Mouse (Mus musculus): ENCODE results near the gene Pp2d1.

The Pp2d1 gene

DNA sequence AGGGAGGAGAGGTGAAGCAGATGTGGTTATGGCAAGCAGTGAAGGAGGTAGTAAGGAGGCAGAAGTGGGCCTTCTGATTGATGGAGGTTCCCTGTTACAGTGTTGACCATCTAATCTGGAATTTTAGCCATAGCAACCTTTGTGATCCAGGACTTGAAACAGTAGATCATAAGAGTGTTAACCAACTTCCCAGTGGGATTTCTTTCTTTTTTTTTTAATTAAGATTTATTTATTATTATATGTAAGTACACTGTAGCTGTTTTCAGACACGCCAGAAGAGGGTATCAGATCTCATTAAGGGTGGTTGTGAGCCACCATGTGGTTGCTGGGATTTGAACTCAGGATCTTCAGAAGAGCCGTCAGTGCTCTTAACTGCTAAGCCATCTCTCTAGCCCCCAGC, at the start of gene Pp2d1:
Gene Pp2d1 (minus strand): TSS at position 101 of the 400 bp plus-strand sequence.
- CTCF ChIA-PET = interaction anchor here (0.6 kb wide), 1 partner anchor 832 kb away, joined by 3 read pairs; no protein-coding TSS in a partner anchor

DNA sequence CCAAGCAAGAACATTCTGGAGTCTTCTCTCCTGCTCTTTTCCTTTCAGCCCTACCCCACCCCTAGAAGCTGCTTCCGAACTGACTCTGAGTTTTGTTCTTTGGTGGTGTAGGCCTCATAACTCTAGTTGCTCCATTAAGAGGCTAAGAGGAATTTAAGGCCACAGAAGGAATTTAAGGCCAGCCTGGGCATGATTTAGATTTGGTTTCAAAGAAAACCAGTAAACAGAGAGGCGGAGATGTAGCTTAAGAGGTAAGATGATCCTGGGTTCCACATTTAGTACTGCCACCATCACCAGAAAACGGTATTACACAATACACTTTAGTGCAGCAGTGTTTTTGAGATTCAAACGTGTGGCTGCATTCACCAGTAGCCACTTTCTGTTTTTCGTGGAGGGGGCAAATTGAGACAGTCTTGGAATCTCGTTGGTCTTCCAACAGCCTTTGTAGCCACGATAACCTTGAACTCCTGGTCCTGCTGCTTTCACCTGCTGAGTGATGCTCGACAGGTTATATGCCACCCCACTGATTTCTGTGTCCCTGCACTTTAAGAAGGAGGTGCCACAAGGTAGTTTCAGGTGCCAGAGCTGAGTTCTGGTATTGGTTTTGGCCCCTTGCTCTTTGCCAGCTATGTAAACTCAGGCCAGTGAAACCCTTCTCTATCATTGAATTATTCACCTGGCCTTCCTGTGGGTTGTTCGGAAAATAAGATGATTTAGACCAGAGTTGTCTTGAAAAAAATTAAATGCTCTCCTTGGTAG, 49.0 kb upstream of the Pp2d1 start:
- CTCF ChIA-PET = interaction anchor here (0.7 kb wide), 1 partner anchor 15 kb away, joined by 3 read pairs; no protein-coding TSS in a partner anchor

DNA sequence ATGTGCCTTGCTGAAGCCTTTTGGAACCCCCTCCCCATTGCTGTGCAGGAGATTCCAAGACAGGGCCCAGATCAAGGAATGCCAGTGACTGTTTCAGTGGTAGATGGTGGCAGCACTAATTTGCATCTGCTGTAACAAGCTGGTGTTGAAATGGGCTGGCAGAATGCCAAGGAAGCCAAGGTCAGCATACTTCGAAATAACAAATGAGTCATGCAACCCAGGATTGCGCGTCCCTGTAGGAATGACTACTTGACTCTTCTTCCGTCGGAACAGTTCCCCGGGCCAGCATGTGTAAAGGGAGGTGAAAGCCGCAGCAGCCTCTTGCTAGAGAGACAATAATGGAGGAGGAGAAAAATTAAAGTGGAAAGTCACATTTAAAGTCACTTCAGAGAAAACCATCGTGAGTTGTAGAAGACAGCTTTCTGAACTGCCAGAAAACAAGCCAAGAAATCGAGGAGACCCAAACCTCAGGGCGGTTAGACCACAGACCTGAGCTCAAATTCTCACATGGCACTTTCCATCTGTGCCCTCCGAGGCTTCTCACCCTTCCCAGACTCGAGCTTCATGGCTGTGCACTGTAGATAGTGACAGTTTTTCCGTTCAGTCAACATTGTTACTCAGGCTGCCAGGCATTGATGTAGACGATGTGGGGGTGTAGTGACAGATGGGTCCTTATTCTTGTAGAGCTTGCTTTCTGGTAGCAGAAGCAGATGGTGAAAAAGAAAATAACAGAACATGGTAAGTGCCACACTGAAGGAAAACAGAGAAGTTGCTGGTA, 48.0 kb upstream of the Pp2d1 start:
- CTCF ChIA-PET = interaction anchor here (0.7 kb wide), 1 partner anchor 14 kb away, joined by 3 read pairs; no protein-coding TSS in a partner anchor

DNA sequence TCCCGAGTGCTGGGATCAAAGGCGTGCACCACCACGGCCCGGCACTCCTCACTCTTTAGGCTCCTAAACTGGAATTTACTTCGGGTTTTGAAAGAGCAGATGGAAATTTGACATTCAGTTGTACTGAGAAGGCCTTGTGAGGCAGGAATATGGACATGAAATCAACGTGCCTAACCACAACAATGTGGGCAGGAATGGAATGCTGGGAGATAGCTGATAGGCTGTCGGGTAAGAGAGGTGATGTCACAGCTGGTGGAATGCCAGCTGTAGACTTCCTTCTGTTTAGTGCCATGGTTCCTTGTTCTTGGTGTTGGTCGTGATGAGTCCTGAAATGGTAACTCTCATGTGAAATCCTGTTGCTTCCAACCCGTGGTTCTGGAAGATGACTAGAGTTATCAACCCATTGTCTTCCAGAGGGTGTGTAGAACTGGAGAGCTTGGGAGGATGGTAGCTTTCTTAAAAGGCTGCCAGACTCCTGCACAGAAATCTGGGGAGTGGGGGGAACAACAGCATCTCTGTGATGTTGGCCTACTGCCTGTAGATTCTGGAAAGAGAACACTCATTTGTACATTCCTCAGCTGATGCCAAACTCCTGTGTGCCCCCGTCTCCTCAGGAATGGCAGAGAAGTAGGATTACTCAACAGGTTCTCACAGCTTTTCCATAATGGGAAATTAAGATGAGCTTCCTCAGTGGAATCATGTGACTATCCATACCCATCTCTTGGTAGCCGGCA, 44.8 kb upstream of the Pp2d1 start:
- CTCF ChIA-PET = no interaction called here

DNA sequence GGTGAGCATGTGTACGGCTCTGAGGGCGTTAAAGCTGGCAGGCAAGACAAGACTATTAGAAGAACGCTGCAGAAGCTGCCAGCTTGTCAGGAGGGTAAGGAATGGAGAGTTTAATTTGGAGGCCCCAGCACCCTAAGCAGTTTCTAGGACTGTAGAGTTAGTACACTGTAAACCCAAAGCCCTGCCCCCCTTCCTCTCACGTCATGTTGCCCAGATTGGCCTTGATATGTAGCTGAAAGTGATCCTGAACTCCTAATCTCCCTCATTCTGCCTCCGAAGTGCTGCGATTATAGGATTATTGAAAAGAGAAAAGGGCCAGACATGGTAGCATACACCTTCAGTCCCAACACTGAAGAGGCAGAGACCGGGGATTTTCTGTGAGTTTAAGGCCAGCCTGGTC, 43.6 kb upstream of the Pp2d1 start:
- CTCF ChIA-PET = interaction anchor here (0.6 kb wide), 1 partner anchor 18 kb away, joined by 8 read pairs; no protein-coding TSS in a partner anchor

DNA sequence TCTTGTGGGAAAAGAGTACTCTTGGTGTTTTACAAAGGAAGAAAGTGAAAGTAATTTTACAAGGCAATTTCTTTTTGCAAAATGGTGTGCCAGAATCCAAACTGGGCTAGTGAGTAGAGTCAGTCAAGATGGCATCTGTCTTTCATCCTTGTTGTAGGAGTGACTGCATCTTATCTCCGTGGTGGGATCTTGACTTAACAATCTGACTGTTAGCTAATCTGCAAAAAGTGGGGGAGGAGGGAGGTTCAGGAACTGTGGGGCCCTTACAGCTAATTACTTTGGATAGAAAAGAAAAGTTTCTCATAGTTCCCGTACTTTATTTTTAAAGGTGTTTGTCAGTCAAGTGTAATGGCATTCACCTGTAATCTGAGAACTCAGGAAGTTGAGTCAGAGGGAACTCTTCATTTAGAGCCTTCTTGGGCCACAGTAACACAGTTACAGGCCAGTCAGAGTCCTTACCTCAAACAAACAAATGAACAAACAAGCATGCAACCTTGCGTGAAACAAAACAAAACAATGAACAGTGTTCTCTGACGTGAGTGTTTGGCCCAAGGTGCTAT, 42.9 kb upstream of the Pp2d1 start:
- CTCF ChIA-PET = no interaction called here

DNA sequence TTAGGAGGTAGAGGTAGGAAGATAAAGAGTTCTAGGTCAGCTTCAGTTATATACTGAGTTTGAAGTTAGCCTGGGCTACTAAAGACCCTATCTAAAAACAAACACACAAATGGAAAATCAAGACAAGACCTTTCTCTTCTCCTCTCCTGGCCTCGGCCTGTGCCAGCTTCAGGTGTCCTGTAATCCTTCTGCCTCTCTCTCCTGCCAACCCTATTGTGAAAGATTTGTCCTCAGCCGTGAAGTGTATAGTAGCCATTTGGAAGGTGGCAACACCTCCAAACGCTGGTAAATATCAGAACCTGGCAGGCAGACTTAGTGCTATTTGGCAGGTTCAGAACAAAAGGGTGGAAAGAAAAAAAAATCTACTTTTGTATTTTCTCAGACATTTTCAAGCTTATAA, 41.0 kb upstream of the Pp2d1 start:
- CTCF ChIA-PET = no interaction called here

DNA sequence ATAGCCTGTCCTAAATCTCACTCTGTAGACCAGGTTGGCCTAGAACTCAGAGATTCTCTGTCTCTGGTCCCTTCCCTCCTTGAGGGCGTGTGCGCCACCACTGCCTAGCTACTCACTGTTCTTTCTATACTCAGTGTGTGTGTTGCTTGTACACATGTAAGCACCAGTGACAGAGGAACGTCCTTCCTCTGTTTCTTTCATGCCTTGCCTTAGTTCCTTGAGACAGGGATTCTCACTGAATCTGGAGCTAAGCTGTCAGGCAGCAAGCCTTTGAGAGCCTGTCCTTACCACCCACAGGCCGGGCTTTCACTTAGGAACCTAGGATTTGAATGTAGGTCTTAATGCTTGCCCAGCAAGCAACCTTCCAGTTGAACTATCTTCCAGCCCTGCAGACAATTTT, 40.4 kb upstream of the Pp2d1 start:
- CTCF ChIA-PET = no interaction called here

DNA sequence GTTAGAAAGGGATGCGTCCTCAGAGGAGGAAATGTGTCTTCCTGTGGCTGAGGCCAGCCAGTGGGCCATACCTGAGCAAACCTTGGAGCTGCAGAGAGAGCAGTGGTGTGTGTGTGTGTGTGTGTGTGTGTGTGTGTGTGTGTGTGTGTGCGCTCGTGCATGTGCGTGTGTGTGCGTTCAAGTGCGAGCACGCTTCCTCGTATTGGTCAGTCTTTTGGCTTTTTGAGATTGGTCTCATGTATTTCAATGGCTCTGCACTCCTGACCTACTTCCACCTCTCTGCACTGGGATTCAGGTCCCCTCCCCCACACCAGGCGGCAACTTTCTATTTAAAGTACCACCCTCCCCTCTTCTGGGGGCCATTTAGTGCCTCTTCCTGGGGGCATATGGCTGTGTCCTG, 39.5 kb upstream of the Pp2d1 start:
- CTCF ChIA-PET = no interaction called here

DNA sequence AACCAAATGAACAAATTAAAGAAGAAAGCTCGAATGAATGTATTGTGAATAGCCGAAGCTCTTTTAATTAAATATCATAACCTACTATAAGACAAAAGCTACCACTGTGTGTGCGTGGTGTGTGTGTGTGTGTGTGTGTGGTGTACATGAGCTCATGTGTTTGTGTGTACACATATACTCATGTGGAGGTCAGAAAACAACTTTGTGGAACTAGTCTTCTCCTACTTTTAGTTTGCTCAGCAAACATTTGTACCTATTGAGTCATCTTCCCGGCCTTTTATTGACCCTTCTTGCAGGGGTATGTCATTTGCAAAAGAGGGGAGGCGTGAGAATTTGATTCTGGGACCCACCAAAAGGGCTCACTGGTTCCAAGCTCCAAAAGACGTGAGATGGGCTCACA, 39.0 kb upstream of the Pp2d1 start:
- CTCF ChIA-PET = interaction anchor here (1.2 kb wide), 1 partner anchor 36 kb away, joined by 4 read pairs; no protein-coding TSS in a partner anchor

DNA sequence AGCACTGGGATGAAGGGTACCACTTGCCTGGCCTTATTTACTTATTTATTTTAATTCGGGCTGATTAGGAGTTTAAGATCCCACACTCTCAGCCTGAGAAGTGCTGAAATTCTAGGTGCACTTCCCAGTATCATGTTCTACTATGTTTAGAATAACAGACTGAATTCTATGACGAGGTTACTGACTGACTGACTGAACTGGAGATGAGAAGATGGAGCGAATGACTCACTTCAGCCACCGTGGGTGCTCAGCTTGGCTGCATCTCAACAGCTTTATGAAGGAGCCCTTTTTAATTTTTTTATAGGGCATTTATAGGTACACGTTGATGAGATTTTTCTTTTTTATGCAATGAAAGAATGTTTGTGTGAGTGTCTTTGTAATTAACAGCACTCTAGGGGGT, 38.5 kb upstream of the Pp2d1 start:
- CTCF ChIA-PET = interaction anchor here (1.2 kb wide), 1 partner anchor 35 kb away, joined by 4 read pairs; no protein-coding TSS in a partner anchor

DNA sequence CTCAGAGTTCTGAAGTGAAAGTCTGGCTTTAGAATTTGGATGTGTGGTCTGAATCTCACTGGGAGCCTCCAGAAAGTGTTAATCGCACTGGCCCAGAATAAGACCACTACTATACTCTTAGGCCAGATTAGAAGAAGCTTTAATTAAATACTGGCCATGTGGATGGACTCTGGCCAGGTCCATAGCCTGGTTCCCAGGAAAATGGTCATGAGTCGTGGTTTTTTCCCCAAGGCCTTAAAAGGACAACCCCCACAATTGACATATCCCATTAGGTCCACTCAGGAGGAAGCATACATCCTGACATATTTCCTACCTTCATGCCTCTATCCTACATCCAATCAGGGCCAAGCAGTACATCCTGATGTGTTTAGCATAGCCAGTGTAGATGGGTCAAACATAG, 37.9 kb upstream of the Pp2d1 start:
- CTCF ChIA-PET = interaction anchor here (1.2 kb wide), 1 partner anchor 35 kb away, joined by 4 read pairs; no protein-coding TSS in a partner anchor

DNA sequence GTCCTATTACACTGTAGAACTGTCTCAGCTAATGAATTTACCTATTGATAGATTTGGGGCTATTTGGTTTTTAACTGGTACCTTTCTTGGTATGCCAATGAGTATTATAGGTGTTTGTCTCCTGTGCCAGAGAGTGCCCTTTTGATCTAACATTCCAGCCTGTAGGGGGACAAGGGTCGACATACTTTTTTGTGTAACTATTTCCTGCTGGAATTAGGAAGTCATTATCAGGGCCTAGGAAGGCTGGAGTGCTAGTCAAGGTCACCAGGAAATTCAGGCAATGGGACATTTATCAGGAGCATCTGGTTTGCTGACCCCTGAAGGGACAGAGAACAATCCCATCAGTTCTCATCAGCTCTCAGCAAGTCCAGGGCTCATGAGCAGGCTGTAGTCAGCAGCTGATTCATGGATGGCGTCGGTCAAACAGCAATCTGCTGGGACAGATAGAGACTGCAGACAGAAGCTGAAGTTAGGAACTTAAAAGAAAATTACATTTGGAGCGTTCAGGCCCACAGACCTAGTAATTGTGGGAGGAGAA, 33.8 kb upstream of the Pp2d1 start:
- CTCF ChIA-PET = interaction anchor here (1.0 kb wide), 1 partner anchor 14 kb away, joined by 3 read pairs; no protein-coding TSS in a partner anchor

DNA sequence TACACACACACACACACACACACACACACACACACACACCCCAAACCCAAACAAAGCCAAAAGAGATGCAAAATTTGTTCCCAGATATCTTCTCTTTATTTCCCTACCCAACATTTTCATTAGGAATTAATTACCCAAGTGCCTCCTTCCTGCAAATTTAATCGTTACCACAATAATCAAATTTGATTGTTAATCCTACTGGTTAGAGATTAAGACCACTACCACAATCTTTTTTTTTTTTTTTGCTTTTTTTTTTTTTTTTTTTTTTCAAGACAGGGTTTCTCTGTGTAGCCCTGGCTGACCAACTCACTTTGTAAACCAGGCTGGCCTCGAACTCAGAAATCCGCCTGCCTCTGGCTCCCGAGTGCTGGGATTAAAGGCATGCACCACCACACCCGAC, 31.7 kb upstream of the Pp2d1 start:
- CTCF ChIA-PET = interaction anchor here (0.6 kb wide), 1 partner anchor 114 kb away, joined by 4 read pairs; no protein-coding TSS in a partner anchor

DNA sequence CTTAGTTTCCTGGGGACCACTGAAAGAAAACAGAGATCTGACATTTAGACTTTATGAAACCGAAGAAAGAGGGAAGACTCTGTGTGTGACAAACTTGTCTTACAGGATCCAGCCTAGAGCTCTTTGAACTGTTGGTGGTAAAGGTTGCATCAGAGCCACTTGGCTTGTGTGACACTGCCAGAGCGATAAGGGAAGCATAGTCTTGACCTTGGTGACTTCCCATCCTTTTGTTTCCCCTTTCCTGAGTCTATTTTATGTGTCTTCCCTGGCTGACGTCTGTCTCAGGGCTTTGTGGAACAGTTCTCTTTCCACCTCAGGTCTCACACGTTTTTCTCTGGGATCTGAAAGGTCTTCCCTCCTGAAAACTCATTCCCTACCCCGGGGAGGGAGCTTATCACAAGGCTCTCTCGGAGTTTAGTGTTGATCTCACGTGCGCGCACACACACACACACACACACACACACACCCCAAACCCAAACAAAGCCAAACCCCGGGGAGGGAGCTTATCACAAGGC, 31.2 kb upstream of the Pp2d1 start:
- CTCF ChIA-PET = interaction anchor here (0.6 kb wide), 2 partner anchors 62 to 114 kb away, joined by 4 read pairs; no protein-coding TSS in a partner anchor

DNA sequence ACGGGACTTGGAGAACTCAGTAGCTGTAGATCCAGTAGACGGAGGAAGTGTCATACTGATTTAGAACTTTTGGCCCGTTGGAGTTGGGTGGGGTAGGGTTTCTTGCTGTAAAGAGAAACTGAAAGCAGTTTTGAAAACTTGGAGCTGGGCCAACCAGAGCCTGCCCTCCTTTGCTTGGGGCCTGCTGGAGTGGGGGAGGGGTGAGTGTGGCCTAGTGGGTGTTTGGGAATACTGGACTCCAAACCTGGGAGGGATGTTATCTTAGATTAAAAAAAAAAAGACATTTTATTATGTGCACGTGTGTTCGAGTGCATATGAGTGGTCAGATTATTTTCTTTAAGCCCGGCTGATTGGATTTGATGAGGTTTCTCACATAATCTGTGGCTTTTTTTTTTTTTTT, 30.6 kb upstream of the Pp2d1 start:
- CTCF ChIA-PET = interaction anchor here (0.6 kb wide), 1 partner anchor 62 kb away, joined by 4 read pairs; no protein-coding TSS in a partner anchor

DNA sequence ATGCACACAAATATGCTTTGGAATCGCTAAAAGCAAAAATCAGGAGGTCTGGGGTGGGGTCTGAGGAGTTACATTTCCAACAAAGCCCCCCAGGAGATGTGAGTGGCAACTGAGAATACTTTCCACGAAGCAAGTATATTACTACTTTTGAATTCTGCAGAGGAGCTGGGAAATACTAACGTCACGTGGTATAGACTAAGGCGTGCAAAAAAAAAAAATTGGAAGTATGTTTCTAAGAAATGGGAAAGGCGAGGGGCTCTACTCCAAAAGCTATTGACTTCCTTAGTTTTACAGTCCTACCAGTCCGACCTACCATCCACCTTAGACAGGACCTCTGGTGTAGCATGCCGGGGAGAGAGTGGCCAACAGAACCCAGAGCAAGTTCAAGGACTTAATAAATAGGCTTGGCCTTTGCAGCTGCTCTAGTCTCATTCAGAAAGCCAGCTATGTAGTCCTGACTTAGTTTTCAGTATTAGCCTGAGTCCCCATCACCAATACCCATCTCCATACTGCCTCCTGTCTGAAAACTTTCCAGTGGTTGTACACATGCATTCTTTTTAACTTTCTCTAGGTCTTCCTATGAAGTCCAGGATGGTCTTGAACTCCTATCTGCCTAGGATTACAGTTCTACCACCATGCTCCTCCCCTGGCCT, 29.6 kb upstream of the Pp2d1 start:
- CTCF ChIA-PET = no interaction called here

DNA sequence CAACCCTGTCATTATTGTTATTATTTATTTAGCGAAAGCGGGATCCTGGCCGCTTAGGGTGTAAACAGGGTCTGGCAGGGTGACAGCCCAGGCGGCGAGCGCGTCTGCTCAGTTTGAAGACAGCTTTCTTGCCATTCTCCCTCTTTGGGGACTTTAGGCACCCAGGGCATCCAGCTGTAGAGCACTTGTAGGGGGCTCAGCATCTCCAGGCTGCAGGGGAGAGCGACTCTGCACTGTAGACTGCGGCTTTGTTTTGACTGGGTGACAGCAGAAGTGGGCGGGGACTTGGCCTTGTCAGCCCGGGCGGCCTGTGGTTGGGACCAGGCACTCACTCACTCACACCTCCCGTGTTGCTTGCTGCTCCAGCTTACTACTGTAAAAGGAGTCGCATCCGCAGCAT, 28.9 kb upstream of the Pp2d1 start:
- CTCF ChIA-PET = no interaction called here

DNA sequence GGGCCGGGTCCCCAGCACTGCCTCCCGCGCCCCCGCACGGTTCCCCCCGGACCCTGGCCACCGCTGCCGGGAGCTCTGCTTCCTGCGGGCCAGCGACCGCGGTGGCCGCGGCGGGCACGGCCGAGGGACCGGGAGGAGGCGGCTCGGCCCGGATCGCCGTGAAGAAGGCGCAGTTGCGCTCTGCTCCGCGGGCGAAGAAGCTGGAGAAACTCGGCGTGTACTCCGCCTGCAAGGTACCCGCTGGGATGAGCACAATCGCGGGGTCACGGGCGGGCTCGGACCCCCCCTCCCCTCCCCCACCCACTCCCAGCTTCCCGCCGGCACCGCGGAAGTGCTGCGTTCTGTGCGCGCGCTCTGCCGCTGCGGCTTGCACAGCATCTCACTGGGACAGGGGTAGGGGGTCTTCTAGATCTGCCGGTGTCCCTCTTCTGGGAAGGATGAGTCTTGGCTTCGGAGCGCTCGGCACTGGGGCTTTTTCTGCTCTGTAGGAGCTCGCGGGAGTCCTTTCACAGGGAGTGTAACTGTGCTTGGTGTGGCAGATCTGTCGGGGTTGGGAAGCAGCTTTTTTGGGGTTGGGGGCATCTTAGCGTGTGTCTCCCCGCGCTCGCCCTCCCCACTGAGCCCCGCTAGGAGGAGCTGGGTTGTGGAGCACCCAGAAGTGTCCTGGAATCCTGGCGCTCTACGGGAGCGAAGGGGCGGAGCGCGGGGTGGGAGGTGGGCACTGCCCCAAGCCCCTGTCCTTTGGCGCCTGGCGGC, 28.3 kb upstream of the Pp2d1 start:
- CTCF ChIA-PET = no interaction called here

DNA sequence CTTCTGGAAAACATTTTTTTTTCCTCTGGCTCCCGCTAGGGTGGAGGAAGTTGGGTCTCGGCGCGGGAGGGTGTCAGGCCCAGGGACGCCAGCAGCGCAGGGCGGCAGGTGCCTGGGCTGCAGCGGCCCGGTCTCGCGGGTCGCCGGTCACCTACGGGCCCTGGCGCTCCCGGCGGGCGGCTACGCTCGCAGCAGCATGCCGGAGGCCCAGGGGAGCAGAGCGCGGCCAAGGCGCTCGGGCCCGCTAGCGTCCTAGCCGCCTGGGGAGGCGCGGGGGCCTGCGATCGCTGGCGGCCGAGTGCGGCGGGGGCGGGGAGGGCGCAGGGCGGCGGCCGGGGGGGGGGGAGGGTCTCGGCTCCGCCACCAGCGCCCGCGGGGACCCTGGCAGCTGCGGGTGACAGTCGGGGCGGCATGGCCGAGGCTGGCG, 27.7 kb upstream of the Pp2d1 start:
- CTCF ChIA-PET = no interaction called here

Measured in spleen, embryonic (tissue).